Mouse (Mus musculus) embryo, embryonic 10.5 days (tissue): ENCODE results near the gene Med21.

Experiments used
- DNase-seq: peaks from one replicate; pipeline ENCODE4 v3.0.0-alpha.2; 2015; ENCODE audit warnings: low spot score

Med21 gene

DNA sequence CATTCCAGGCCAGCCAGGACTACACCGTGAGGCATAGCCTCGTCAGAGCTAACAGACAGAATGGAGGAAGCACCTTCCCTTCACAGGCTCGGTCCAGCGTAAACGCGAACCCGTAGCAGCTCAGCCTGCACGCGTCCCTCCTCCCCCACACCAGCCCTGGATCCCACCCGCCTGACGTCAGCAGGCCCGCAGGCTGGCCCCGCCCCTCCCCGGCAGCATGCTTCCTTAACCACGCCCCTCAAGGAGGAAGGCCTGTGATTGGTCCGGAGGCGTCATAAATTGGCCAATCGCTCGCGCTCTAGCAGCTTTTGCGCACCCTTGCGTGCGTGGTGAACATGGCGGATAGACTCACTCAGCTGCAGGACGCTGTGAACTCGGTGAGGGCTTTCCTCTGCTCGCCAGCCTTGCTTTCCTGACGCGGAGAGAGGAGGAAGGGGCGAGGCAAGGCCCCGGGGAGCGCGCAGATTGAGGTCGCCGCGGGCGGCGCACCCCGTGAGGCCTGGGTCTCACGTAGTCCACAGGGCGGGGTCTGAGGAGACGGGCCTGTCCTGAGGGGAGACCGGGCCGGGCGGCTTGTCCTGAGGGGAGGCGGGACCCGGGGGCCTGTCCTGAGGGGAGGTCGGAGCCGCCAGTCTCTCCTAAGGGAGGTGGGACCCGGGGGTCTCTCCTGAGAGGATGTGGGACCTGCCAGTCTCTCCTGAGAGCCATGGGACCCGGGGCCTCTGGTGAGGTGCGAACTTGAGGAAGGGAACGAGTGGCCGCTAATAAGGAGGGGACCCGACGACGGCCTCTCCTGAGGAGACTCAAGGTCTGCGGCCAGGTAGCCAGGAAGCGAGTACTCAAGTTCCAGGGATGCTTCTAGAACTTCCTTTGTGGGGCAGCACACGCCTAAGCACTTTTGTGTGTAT, at the start of gene Med21, which contains the start of gene Tm7sf3:
TSS of gene Med21 (plus strand) at position 272 of the 908 bp plus-strand sequence.
TSS of gene Tm7sf3 (minus strand) at position 549 of the 908 bp plus-strand sequence.
- DNase-seq, result peak; percentile 99

- no peak for DNase-seq
Measured at GRCm38 (mm10) chr6:146602601-146603000, 39.7 kb upstream of the Med21 start.

DNA sequence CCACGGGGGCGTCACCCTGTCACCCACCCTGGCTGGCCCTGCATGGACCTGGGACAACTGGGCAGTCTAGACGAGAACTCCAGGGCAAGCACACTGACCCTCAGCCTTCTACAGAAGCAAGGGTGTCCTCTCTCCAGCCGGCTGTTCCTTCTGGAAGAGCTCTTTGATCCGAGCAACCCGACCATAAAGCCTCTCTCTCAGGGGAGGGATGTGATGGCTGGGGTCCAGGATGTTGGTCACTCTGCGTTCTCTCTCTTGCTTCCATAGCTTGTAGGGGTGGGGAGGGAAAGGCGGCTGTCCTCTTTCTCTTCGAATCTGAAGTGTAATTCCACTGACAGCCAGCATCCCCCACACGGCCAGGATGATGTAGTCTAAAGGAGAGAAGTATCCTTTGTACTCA, 38.7 kb upstream of the Med21 start:
- DNase-seq, result no peak

DNA sequence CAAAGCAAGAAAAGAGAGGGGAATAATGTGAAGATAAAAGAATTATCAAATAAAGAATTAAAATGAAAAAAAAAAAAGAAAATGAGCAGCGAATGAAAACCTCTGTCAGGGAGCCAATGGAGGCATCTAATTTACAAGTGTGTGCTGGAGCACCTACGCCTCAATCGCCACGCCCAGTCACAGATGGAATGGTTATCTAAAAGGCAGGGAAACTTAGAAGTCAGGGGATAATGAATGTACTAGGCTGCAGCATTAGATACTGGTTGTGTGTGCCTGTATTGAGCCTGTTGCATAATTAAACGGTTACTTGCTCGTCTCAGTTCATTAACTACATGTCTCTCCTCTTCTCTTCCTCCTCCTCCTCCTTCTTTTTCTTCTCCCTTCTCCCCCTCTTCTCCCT, 31.0 kb upstream of the Med21 start:
- DNase-seq, result no peak

DNA sequence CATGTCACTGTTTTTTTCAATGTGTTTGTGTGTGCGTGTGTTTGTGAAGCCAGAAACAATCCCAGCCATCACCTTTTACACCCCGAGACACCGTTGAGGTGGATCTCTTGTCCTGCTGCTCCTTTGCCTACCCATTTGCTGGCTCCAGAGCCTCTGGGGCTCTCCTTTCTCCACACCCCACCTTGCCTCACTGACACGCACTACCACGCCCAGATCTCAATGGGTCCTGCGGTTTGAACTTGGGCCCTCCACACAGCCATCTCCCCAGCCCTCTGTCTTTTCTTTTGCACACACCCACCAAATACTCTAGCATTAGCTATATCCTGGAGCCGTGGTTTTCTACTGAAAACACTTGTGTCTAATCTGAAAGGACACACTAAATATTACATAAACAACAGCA, 30.4 kb upstream of the Med21 start:
- DNase-seq, result no peak

DNA sequence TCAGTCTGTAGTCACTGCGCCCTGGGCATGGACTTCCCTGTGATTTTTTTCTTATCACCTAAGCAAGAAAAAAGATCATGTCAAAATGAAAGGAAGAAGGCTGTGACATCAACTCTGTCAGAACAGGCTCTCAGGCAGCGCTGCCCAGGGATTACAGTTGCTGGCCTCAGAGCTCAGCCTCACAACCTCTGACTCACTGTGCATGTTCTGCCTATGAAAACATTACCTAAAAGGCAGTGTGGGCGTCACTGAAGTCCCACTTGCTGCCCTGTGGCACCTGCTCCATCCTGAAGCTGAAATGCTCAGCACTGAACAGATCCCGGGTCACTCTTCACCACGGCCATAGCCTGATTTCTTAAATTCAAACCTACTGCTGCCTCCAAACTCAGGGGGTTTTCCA, 29.6 kb upstream of the Med21 start:
- DNase-seq, result no peak

DNA sequence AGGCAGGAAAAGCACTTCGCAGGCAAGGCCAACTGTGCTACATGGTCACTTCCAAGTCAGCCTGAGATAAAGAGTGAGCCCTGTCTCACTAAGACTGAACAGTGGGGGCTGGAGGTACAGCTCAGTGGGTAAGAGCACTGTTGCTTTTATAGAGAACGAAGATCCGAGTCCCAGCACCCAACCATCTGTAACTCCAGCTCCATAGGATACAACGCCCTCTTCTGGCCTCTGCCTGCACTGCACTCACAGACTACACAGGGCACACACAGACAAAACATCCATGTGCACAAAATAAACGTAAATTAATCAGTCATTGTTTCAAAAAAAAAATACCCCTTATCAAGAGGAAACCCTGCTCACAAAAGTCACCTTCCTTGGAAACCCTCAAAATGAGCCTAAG, 28.4 kb upstream of the Med21 start:
- DNase-seq, result no peak

DNA sequence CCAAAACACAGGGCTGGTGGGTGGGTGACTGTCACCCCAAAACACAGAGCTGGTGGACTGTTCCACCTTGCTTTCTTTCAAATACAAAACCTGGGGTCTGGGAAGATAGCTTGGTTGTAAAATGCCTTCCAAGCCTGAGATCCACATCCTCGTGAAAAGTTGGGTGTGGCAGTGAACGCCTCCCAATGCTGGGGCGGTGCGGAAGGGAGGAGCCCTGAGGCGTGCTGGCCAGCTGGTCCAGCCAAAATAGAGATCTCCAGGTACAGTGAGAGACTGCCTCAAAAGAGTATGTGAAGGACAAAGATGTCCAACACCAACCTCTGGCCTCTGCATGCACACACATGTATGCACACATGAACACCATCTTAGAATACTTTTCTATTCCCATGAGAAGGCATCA, 27.8 kb upstream of the Med21 start:
- no peak for DNase-seq

GRCm38 (mm10) chr6:146615891-146616290, 26.5 kb upstream of the Med21 start:
- DNase-seq, result no peak

GRCm38 (mm10) chr6:146616670-146617069, 25.7 kb upstream of the Med21 start:
- DNase-seq, result no peak

GRCm38 (mm10) chr6:146628123-146628522, 14.2 kb upstream of the Med21 start:
- DNase-seq, result no peak

DNA sequence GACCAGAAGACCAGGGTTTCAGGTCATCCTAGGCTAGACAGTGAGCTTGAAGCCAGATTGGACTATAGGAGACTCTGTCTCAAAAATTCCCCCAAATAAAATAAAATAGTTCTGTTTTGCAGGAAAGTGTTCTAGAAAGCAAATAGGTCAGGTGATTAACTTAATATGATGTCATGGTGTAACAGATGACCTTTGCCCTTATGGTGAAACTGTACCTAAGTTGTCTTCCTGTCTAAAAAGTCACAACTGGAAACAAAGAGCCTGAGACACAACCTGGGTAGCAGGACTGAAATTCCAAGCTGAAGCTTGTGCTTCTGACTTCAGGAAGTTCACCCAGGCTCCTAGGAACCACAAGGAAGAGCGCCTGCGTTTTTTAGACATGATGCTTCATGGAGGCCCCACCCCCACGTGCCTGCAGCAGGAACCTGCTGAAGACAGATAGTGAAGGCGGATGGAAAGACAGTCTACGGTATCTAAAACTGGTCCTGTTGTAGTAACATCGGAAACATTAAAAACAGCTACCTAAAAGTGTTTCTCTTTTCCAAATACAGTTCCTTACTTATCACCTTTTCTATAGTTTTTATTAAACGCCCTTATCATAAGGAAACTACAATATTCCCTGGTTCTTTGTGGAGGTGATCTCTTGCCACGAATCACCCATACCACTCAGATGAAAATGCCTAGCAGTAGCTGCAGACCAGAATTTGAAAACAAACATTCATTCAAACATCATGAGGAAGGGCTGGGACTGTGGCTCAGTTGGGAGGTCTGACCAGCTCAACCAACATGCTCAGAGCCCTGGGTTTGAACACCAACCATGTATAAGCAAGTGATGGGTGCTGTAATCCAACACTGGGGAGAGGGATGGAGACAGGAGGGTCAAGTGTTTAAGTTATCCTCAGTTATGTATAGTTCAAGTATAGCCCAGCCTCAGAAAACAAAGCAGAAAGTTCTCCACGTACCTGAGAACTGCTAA, 12.3 kb upstream of the Med21 start:
- DNase-seq, result no peak

DNA sequence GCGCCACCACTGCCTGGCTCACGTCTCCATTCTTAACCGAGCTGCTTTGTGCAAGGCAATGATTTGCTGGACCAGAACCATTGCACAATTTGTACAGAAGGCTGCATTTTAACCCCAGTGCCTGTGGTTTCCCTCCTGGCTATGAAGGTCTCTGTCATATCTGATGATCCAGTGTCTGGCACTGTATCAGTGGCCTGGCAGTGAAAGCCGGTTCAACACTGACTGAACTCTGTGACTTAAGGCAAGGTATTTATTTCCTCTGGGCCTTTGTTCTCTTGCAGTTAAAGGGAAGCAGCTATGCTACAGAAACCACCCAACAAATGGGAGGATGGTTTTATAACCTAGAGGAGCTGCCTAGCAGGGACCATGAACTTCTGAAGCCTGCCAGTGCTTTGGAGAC, 11.4 kb upstream of the Med21 start:
- DNase-seq, result no peak

GRCm38 (mm10) chr6:146631847-146632246, 10.5 kb upstream of the Med21 start:
- no peak for DNase-seq

GRCm38 (mm10) chr6:146632403-146632802, 9.9 kb upstream of the Med21 start:
- no peak for DNase-seq

GRCm38 (mm10) chr6:146633097-146633496, 9.2 kb upstream of the Med21 start:
- DNase-seq, result peak; percentile 23

DNA sequence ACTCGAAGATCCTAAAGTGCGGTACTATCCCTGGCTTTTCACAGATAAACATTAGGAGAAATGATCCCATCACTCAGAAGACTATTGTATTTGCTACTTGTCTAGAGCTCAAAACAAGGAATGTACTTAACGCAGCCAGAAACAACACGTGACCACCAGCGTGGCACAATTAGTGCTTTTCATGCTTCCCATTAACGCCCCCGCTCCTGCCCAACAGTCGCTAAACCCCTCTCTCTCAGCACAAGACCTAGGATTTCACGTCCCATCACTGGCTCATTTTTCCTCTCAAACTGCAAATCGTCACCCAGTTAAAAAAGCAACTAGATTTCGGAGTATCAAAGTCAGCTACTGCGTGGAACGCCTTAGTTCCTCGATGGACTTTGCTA, 8.7 kb upstream of the Med21 start:
- peak; percentile 54 for DNase-seq

DNA sequence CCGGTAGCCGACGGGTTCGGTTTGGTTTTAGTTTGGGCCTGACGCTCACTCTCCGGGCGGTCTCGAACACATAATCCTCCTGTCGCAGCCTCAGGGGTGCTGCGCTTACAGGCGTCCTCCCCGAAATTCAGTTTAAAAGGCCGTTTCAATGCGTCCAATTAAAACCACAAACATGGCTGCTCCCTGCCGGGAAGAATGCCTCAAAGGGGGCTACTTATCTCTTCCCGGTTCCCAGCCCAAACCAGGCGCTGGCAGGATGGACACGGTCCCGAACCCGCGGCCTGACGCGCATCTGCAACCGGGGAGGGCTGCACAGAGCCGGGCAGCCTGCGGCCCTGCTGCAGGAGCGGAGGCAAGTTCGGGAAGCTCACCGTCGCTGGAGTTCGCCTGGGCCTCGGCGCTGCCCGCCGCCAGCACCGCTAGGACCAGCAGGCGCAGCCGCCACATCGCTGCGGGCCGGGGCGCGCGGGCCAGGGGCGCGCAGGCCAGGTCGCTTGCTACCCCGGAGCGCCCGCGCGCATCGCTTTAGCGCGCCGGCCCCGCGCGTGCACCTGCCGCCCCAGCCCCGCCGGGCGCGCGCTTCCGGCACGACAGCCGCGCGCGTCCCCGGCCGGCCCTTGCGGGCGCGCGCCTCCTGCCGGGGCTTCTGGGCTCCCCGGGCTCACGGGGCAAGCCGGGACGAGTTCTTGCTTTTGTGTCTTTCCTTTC, 8.2 kb upstream of the Med21 start:
- DNase-seq, result peak; percentile 92

- DNase-seq, result no peak
Measured at GRCm38 (mm10) chr6:146634759-146635606, 7.4 kb upstream of the Med21 start.

DNA sequence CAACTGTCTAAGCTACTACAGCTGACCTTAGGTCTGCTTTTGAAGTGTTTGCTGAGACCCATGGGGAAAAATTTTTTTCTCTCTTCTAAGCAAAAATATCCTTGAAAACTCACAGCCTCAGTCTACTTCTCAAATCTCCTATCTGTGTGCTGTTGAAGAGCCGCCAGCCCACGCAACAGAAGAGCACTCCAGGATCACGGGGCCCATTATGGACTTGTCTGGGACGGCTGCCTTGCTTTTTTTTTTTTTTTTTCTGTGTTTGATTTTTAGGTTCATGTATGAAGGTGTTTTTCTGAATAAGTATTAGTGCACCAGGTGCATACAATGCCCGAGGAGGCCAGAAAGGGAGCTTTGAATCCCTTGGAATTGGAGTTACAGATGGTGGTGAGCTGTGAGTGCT, 5.9 kb upstream of the Med21 start:
- no peak for DNase-seq
